Mouse (Mus musculus): ENCODE data around the gene Prkg1. TPM values are rescaled to one million over a fixed set of nuclear protein-coding genes. Genes with fewer than 3 reads are reported as not detected.

Gene Prkg1
- total RNA-seq, 2 experiments from 2014 or later, result 6.3 to 6.4 TPM

- DNase-seq (ENCODE audit: low spot score in 2 of 2), result no peak
Observed at GRCm38 (mm10) chr19:30924032-30924431, 840.8 kb downstream of the Prkg1 start.

GRCm38 (mm10) chr19:30902290-30902689 is 862.5 kb downstream of the Prkg1 start:
- no peak for DNase-seq (ENCODE audit: low spot score in 2 of 2)

GRCm38 (mm10) chr19:30901025-30901424 is 863.8 kb downstream of the Prkg1 start:
- DNase-seq (ENCODE audit: low spot score in 2 of 2), result no peak

GRCm38 (mm10) chr19:30890377-30890776 is 874.5 kb downstream of the Prkg1 start:
- DNase-seq (ENCODE audit: low spot score in 2 of 2), result no peak

GRCm38 (mm10) chr19:30889851-30890250 is 875.0 kb downstream of the Prkg1 start:
- DNase-seq (ENCODE audit: low spot score in 2 of 2), result no peak

- no peak for DNase-seq (ENCODE audit: low spot score in 2 of 2)
Observed at GRCm38 (mm10) chr19:30861441-30861840, 903.4 kb downstream of the Prkg1 start.

- DNase-seq (ENCODE audit: low spot score in 2 of 2), result no peak
Observed at GRCm38 (mm10) chr19:30851023-30851422, 913.8 kb downstream of the Prkg1 start.

GRCm38 (mm10) chr19:30844916-30845315 is 919.9 kb downstream of the Prkg1 start:
- DNase-seq (ENCODE audit: low spot score in 2 of 2), result no peak

- DNase-seq (ENCODE audit: low spot score in 2 of 2), result no peak
Observed at GRCm38 (mm10) chr19:30843637-30844036, 921.2 kb downstream of the Prkg1 start.

GRCm38 (mm10) chr19:30843052-30843564 is 921.7 kb downstream of the Prkg1 start:
- DNase-seq (ENCODE audit: low spot score in 2 of 2), result no peak

- DNase-seq (ENCODE audit: low spot score in 2 of 2), result no peak
Observed at GRCm38 (mm10) chr19:30842640-30843039, 922.2 kb downstream of the Prkg1 start.

GRCm38 (mm10) chr19:30833045-30833651 is 931.7 kb downstream of the Prkg1 start:
- DNase-seq (ENCODE audit: low spot score in 2 of 2), result no peak

GRCm38 (mm10) chr19:30829231-30829775 is 935.5 kb downstream of the Prkg1 start:
- DNase-seq (ENCODE audit: low spot score in 2 of 2), result no peak

- DNase-seq (ENCODE audit: low spot score in 2 of 2), result no peak
Observed at GRCm38 (mm10) chr19:30827820-30828219, 937.0 kb downstream of the Prkg1 start.

- DNase-seq (ENCODE audit: low spot score in 2 of 2), result no peak
Observed at GRCm38 (mm10) chr19:30826106-30826505, 938.7 kb downstream of the Prkg1 start.

GRCm38 (mm10) chr19:30815661-30816060 is 949.2 kb downstream of the Prkg1 start:
- no peak for DNase-seq (ENCODE audit: low spot score in 2 of 2)

- DNase-seq (ENCODE audit: low spot score in 2 of 2), result no peak
Observed at GRCm38 (mm10) chr19:30806265-30806664, 958.6 kb downstream of the Prkg1 start.

GRCm38 (mm10) chr19:30780803-30781202 is 984.0 kb downstream of the Prkg1 start:
- DNase-seq (ENCODE audit: low spot score in 2 of 2), result no peak

GRCm38 (mm10) chr19:30768316-30768715 is 996.5 kb downstream of the Prkg1 start:
- DNase-seq (ENCODE audit: low spot score in 2 of 2), result no peak

GRCm38 (mm10) chr19:30744426-30744825 is 1020.4 kb downstream of the Prkg1 start:
- DNase-seq (ENCODE audit: low spot score in 2 of 2), result no peak

GRCm38 (mm10) chr19:30699130-30699529 is 1065.7 kb downstream of the Prkg1 start:
- DNase-seq (ENCODE audit: low spot score in 2 of 2), result no peak

GRCm38 (mm10) chr19:30691258-30691657 is 1073.6 kb downstream of the Prkg1 start:
- no peak for DNase-seq (ENCODE audit: low spot score in 2 of 2)

GRCm38 (mm10) chr19:30690691-30691090 is 1074.1 kb downstream of the Prkg1 start:
- DNase-seq (ENCODE audit: low spot score in 2 of 2), result no peak
